Mouse (Mus musculus) heart, adult 2 months (tissue): ENCODE data around the gene Gm7247. TPM values are rescaled to one million over a fixed set of nuclear protein-coding genes. Genes with fewer than 3 reads are reported as not detected.
"Not testable (repeated sequence)": the region's sequence is repeated elsewhere in the genome, so short reads cannot be mapped to it uniquely, and the experiment has no call there.

Experiments
- DNase-seq, 2 experiments: peaks; one replicate each; pipeline ENCODE4 v3.0.0; 2021
- H3K27ac ChIP-seq: fragments of 200-600 bp; 2 replicates; pipeline ENCODE4 v1.8.1; 2022
- H3K27me3 ChIP-seq: fragments of 200-500 bp; 2 replicates; pipeline ENCODE4 v1.6.1; 2012; ENCODE audit warnings: mild to moderate bottlenecking, low read length, inconsistent platforms, mixed read lengths; ENCODE audit not compliant: control insufficient read depth, insufficient read depth
- H3K36me3 ChIP-seq: fragments of 200-500 bp; 2 replicates; pipeline ENCODE4 v1.6.1; 2012; ENCODE audit warnings: low read length, inconsistent platforms; ENCODE audit not compliant: control insufficient read depth, insufficient read depth
- H3K4me1 ChIP-seq: fragments of 200-500 bp; 2 replicates; pipeline ENCODE4 v1.6.1; 2011; ENCODE audit warnings: low read length; ENCODE audit not compliant: control insufficient read depth, insufficient read depth
- H3K4me3 ChIP-seq: fragments of 200-600 bp; 2 replicates; pipeline ENCODE4 v1.8.1; 2022
- H3K79me2 ChIP-seq: fragments of 200-500 bp; replicated peaks from 2 replicates; pipeline ENCODE4 v1.6.1; 2012; ENCODE audit warnings: mild to moderate bottlenecking, inconsistent platforms, low read length, moderate library complexity, mixed read lengths; ENCODE audit not compliant: control insufficient read depth, insufficient read depth
- H3K9ac ChIP-seq: fragments of 200-500 bp; 2 replicates; pipeline ENCODE4 v1.6.1; 2012; ENCODE audit warnings: low read depth, mild to moderate bottlenecking, control low read depth, inconsistent platforms, low read length, mixed read lengths
- CTCF ChIP-seq: fragments of 200-600 bp; IDR thresholded peaks from 2 replicates; pipeline ENCODE4 v1.8.1; 2022; ENCODE audit warnings: antibody characterized with exemption, mild to moderate bottlenecking, moderate library complexity
- EP300 ChIP-seq: fragments of 200-500 bp; IDR thresholded peaks from 2 replicates; pipeline ENCODE4 v1.6.1; 2011; ENCODE audit warnings: low read depth, low read length, control low read depth; ENCODE audit not compliant: insufficient read depth
- POLR2A ChIP-seq: fragments of 200-500 bp; IDR thresholded peaks from 2 replicates; pipeline ENCODE4 v1.6.1; 2011; ENCODE audit warnings: mild to moderate bottlenecking, low read depth, low read length, control low read depth; ENCODE audit not compliant: insufficient read depth
- WGBS: fragments of 180-500 bp; shearing (Covaris S2); methylation state at CpG from one replicate; pipeline ENCODE4 v1.1.7; 2018; 5-methylcytosine and 5-hydroxymethylcytosine counted together
- intact Hi-C: fragments of 180-260 bp; cut with DNase I; formaldehyde crosslinking; loops from one replicate; pipeline ENCODE4 v1.15.1; 2025
- polyA plus RNA-seq: library from polyadenylated mRNA; depleted of rRNA; stranded (reverse); fragments of >200 nt; gene quantifications from 2 replicates; pipeline ENCODE4 v1.2.3, GENCODE M21; 2012
- total RNA-seq, 2 experiments: library from RNA; stranded (reverse); gene quantifications; 2 replicates each; pipeline ENCODE4 v1.2.3; 2021

Gm7247 gene
- total and polyA plus RNA-seq, 3 experiments = not detected

GRCm38 (mm10) chr14:51385741-51386140, 24.2 kb downstream of the Gm7247 start:
- TF ChIP-seq POLR2A (no peak), EP300 (no peak), CTCF (no peak)
- no peaks in the 10 kb centered on the region for H3K36me3 ChIP-seq
- H3K27ac ChIP-seq = no peak overlapping the region
- no peak for DNase-seq
- H3K4me3 ChIP-seq = no peak overlapping the region
- intact Hi-C loops = no loop called here
- H3K4me1 ChIP-seq = no peaks in the 10 kb centered on the region
- 78% methylated on average over 4 of the region's 4 CpGs for WGBS
- no peak overlapping the region for H3K9ac ChIP-seq
- H3K79me2 ChIP-seq = no peaks in the 10 kb centered on the region
- H3K27me3 ChIP-seq = no peaks in the 10 kb centered on the region

- no peak for DNase-seq
Observed at GRCm38 (mm10) chr14:51387768-51388167, 26.2 kb downstream of the Gm7247 start.

DNA sequence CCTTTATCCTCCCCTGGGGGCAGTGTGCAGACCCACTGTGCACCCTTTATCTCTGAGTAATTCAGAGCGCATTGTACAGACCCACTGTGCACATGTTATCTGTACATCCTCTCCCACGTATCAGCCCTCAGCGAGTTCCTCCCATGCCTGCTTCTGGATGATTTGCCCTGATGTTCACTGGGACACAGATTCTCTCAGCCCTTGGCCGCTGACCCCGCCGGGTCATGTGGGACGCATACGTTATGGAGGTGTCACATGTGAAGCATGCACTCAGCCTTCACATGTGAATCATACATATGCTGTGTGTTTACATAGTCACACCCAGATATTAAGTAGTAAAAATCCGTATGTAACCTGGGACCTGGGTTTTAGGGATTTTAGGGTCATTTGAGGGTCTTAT, 26.7 kb downstream of the Gm7247 start:
- Histone ChIP-seq H3K27me3 (no peaks in the 10 kb centered on the region), H3K27ac (no peak overlapping the region), H3K36me3 (no peaks in the 10 kb centered on the region), H3K4me1 (no peaks in the 10 kb centered on the region), H3K79me2 (no peaks in the 10 kb centered on the region), H3K4me3 (no peak overlapping the region), H3K9ac (no peak overlapping the region)
- TF ChIP-seq CTCF (no peak), EP300 (no peak), POLR2A (no peak)
- DNase-seq = no peak
- WGBS = 94% methylated on average over 9 of the region's 9 CpGs
- intact Hi-C loops = no loop called here

More at GRCm38 (mm10) chr14:51387768-51388167, 26.2 kb downstream of the Gm7247 start:
- H3K27me3 ChIP-seq = no peaks in the 10 kb centered on the region
- no peak overlapping the region for H3K4me3 ChIP-seq
- TF ChIP-seq POLR2A (no peak), CTCF (no peak), EP300 (no peak)
- H3K27ac ChIP-seq = no peak overlapping the region
- H3K36me3 ChIP-seq = no peaks in the 10 kb centered on the region
- intact Hi-C loops = no loop called here
- no peaks in the 10 kb centered on the region for H3K79me2 ChIP-seq
- no peaks in the 10 kb centered on the region for H3K4me1 ChIP-seq
- 97% methylated on average over 8 of the region's 8 CpGs for WGBS
- no peak overlapping the region for H3K9ac ChIP-seq

DNA sequence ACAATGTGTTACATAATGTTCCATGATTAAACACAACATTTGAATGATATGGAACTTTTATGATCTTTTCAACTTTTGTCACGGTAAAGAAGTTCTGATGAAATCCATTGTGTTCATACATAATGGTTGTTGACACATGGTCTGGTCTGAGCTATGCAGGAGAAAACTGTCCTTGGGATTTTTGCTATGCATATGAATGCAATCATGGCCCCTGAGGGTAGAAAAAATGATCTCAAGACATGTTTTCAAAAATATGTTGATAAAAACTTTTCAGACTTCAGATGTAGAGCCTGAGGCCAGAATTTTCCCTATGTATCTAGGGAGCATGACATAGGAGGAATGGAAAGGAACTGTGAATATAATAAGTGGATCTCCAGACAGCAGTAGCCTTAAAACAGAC, 49.0 kb downstream of the Gm7247 start, which contains the start of gene Vmn2r88:
Vmn2r88 (plus strand) TSS at position 301 of the 400 bp plus-strand sequence.
- no peaks in the 10 kb centered on the region for H3K36me3 ChIP-seq
- no peak within 1 kb of the TSS for H3K9ac ChIP-seq
- 88% methylated on average over 1 of the region's 1 CpGs for WGBS
- intact Hi-C loops = no loop called here
- TF ChIP-seq POLR2A = no peak
- H3K79me2 ChIP-seq = no peaks in the 10 kb centered on the region
- no peaks in the 10 kb centered on the region for H3K4me1 ChIP-seq
- no peaks in the 10 kb centered on the region for H3K27me3 ChIP-seq
- no peak within 1 kb of the TSS for H3K4me3 ChIP-seq
- H3K27ac ChIP-seq = no peak within 1 kb of the TSS
- DNase-seq = no peak

GRCm38 (mm10) chr14:51423885-51424284, 62.3 kb downstream of the Gm7247 start:
- TF ChIP-seq CTCF = no peak
- TF ChIP-seq POLR2A = no peak
- no peak for TF ChIP-seq EP300
- DNase-seq = no peak

GRCm38 (mm10) chr14:51430138-51430537, 68.6 kb downstream of the Gm7247 start:
- H3K79me2 ChIP-seq, intact Hi-C loops, DNase-seq, H3K27ac ChIP-seq, H3K4me3 ChIP-seq, H3K36me3 ChIP-seq, H3K27me3 ChIP-seq, H3K4me1 ChIP-seq, H3K9ac ChIP-seq: not testable (repeated sequence)

More at GRCm38 (mm10) chr14:51423885-51424284, 62.3 kb downstream of the Gm7247 start:
- Histone ChIP-seq H3K79me2 (no peaks in the 10 kb centered on the region), H3K9ac (no peak overlapping the region), H3K4me3 (no peak overlapping the region), H3K27ac (no peak overlapping the region), H3K27me3 (no peaks in the 10 kb centered on the region), H3K4me1 (no peaks in the 10 kb centered on the region), H3K36me3 (no peaks in the 10 kb centered on the region)
- WGBS = 46% methylated on average over 2 of the region's 2 CpGs
- intact Hi-C loops = no loop called here

DNA sequence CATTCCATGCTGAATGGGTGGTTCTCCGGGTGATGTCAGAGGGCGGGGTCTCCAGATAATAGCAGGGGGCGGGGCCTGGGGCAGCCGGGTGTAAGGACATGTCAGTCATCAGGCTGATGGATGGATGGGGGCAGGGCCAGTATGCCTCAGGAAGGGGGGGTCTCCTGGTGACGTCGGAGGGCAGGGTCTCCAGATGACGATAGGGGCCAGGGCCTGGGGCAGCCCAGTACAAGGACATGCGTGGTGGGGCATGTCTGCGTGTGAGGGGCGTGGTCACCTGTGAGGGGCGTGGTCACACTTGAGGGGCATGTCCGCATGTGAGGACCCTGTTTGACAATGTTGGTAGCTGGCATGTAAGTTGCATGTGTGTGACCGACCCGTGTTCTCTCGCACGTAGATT, 73.0 kb downstream of the Gm7247 start:
- Histone ChIP-seq H3K79me2 (no peaks in the 10 kb centered on the region), H3K9ac (no peak overlapping the region), H3K27me3 (no peaks in the 10 kb centered on the region), H3K4me1 (no peaks in the 10 kb centered on the region), H3K36me3 (no peaks in the 10 kb centered on the region), H3K27ac (no peak overlapping the region), H3K4me3 (no peak overlapping the region)
- no peak for TF ChIP-seq CTCF
- TF ChIP-seq EP300 = no peak
- TF ChIP-seq POLR2A = no peak
- no peak for DNase-seq
- intact Hi-C loops = no loop called here
- WGBS = 89% methylated on average over 16 of the region's 16 CpGs
